Mouse (Mus musculus) spleen, adult 2 months (tissue): ENCODE results near the gene Nrtn. TPM values are rescaled to one million over a fixed set of nuclear protein-coding genes. Genes with fewer than 3 reads are reported as not detected.

Source experiments
- DNase-seq, 2 experiments: peaks; one replicate each; pipeline versions ENCODE4 v3.0.0 to v3.0.0-alpha.2; 2012 to 2021; ENCODE audit warnings: low spot score in 2 of 2, low read depth in 1 of 2
- H3K27ac ChIP-seq: fragments of 200-500 bp; 2 replicates; pipeline ENCODE4 v1.5.1; 2012; ENCODE audit warnings: low read length, inconsistent platforms; ENCODE audit not compliant: insufficient read depth
- H3K27me3 ChIP-seq: fragments of 200-500 bp; 2 replicates; pipeline ENCODE4 v1.6.1; 2012; ENCODE audit warnings: mild to moderate bottlenecking, moderate library complexity, low read length, inconsistent platforms; ENCODE audit not compliant: control insufficient read depth, insufficient read depth
- H3K36me3 ChIP-seq: fragments of 200-500 bp; 2 replicates; pipeline ENCODE4 v1.6.1; 2012; ENCODE audit warnings: mild to moderate bottlenecking, low read length, inconsistent platforms; ENCODE audit not compliant: control insufficient read depth, insufficient read depth
- H3K4me1 ChIP-seq: fragments of 200-500 bp; 2 replicates; pipeline ENCODE4 v1.6.1; 2011; ENCODE audit warnings: inconsistent platforms; ENCODE audit not compliant: control insufficient read depth, insufficient read depth, insufficient read length
- H3K4me3 ChIP-seq: fragments of 200-500 bp; 2 replicates; pipeline ENCODE4 v1.5.1; 2011; ENCODE audit warnings: mild to moderate bottlenecking, inconsistent platforms; ENCODE audit not compliant: insufficient read depth, insufficient read length; ENCODE audit errors: extremely low read depth
- CTCF ChIP-seq: fragments of 200-500 bp; IDR thresholded peaks from 2 replicates; pipeline ENCODE4 v1.5.1; 2011; ENCODE audit warnings: mild to moderate bottlenecking, inconsistent platforms; ENCODE audit not compliant: insufficient read depth, insufficient read length, insufficient replicate concordance; ENCODE audit errors: extremely low read depth
- POLR2A ChIP-seq: fragments of 200-500 bp; IDR thresholded peaks from 2 replicates; pipeline ENCODE4 v1.6.1; 2011; ENCODE audit warnings: low read depth, low read length, inconsistent platforms
- WGBS: fragments of 180-500 bp; shearing (Covaris S2); methylation state at CpG from one replicate; pipeline ENCODE4 v1.1.7; 2018; 5-methylcytosine and 5-hydroxymethylcytosine counted together
- polyA plus RNA-seq: library from polyadenylated mRNA; depleted of rRNA; stranded (reverse); fragments of >200 nt; gene quantifications from 2 replicates; pipeline ENCODE4 v1.2.3, GENCODE M21; 2012

The Nrtn gene
- polyA plus RNA-seq, 1 experiment, result 1.3 TPM

DNA sequence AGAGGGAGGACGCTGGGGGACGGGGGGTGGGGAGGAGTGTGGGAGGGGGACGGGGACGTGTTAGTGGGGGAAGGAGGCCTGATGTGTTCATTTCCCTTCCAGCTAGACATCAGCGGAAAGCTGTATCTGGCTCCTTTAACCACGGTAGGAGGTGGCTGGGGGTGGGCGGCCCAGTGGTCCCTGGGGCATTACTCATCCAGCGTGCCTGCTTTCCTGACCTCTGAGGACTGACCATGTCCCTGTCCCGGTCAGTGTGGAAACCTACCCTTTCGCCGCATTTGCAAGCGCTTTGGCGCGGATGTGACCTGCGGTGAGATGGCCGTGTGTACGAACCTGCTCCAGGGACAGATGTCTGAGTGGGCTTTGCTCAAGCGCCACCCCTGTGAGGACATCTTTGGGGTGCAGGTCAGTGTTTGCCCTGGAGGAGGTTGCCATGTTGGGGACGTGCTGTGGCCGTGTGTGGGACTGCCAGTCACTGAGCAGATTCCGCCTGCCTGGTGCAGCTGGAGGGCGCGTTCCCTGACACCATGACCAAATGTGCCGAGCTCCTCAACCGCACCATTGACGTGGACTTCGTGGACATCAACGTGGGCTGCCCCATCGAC is 10.3 kb upstream of the Nrtn start:
- Histone ChIP-seq H3K27ac (no peak overlapping the region), H3K4me3 (no peak overlapping the region), H3K27me3 (no peaks in the 10 kb centered on the region), H3K36me3 (peaks cover 32% of the 10 kb centered on the region), H3K4me1 (peaks cover 10% of the 10 kb centered on the region)
- TF ChIP-seq CTCF (no peak), POLR2A (no peak)
- no peak for DNase-seq
- 94% methylated on average over 29 of the region's 29 CpGs for WGBS

DNA sequence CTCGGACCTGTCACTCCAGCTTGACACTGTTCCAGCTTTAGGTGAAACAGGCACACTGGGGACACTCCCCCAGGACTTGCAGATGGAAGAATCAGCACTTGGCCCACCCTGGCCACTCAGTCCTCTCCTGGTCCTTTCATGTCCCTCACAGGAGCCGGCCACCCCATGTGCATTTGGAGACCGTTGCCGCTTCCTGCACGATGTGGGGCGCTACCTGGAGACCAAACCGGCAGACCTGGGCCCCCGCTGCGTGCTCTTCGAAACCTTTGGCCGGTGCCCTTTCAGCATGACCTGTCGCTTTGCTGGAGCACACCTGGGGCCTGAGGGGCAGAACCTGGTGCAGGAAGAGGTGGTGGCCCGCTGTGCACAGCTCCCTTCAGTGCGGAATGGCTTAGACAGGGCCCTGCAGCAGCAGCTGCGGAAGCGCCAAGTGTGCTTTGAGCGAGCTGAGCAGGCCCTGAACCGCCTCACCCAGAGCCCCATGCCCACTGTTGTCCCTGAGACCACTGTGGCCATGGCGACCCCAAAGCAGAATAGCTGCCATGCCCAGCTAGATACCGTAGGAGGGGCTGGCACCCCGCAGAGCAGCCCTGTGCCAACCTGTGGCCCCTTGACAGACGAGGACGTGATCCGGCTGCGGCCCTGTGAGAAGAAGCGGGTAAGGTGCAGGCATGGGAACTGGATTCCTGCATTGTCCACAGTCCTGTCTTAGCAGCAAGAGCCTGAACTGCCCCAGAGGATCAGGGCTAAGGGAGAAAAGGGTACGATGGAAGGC is 9.5 kb upstream of the Nrtn start:
- DNase-seq, result no peak
- 96% methylated on average over 27 of the region's 27 CpGs for WGBS
- Histone ChIP-seq H3K4me3 (no peak overlapping the region), H3K4me1 (peaks cover 14% of the 10 kb centered on the region), H3K27ac (no peak overlapping the region), H3K27me3 (no peaks in the 10 kb centered on the region), H3K36me3 (peaks cover 32% of the 10 kb centered on the region)
- TF ChIP-seq POLR2A (no peak), CTCF (no peak)

DNA sequence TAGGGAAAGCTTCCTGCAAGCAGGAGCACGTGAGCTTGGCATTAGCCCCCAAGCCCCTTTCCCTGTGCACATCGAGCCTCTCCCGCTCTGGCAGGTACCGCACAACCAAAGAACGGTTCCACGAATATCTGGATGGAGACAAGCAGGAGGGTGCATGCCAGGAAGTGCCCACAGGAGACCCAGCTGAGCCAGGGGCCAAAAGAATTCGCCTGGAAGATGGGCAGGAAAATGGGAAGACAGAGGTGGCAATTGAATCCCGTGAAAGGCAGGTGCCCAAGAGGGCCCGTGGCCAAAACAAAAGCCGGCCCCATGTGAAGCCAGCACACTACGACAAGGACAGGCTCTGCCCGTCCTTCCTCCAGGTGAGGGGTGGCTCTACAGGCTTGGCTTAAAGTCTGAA is 8.1 kb upstream of the Nrtn start:
- DNase-seq, result peak in 1 of 2 experiments; percentile 19
- H3K4me1 ChIP-seq, result peaks cover 17% of the 10 kb centered on the region
- peak overlapping the region; percentile 85 for H3K4me3 ChIP-seq
- TF ChIP-seq CTCF, result no peak
- no peak for TF ChIP-seq POLR2A
- WGBS, result 50% methylated on average over 12 of the region's 12 CpGs
- no peaks in the 10 kb centered on the region for H3K27me3 ChIP-seq
- peaks cover 29% of the 10 kb centered on the region for H3K36me3 ChIP-seq
- H3K27ac ChIP-seq, result peak overlapping the region; percentile 98; the same call in 1 of the 2 replicates

DNA sequence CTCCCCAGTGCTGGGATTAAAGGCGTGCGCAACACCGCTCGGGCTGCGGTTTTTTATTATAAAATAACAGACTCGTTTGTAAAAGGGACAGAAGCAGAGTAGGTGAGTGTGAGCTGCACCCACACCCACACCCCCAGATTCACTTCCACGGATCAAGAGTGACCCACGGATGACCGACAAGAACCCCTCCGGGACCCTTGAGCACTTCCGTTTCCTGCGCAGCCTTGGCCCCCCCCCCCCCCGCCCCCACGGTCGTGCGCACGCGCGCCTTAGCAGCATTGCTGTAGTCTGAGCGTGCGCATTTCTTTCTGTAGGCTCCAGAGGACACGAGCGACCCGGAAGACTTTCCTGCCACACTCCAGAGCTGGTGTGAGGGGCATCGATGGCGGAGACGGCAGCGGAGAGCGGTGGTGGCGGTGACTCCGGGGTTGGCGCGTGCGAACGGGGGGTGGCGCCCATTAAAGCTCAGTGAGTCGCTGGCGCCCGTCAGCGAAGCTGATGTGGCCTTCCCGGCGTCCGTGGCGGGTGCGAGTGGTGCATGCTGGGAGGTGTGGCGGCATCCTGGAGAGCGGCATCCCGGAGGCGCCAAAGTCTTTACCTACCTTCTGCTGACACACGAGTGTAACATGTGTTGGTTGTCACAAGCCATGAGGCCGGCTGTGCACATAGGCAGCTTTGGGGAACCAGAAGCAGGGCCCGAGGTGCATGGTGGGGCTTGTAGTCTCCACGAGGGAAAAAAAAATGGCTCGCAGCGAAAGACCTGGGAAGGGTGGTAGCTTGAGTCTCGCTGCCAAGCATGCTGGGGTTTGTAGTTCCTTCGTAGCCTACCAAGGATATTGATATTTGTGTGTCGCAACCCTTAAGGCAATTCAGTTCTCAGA is 7.4 kb upstream of the Nrtn start, which contains the start of gene Dus3l:
Dus3l (plus strand) TSS at position 284 of the 881 bp plus-strand sequence.
- Histone ChIP-seq H3K27me3 (no peaks in the 10 kb centered on the region), H3K27ac (peak within 1 kb of the TSS; percentile 98), H3K36me3 (peaks cover 23% of the 10 kb centered on the region), H3K4me3 (peak within 1 kb of the TSS; percentile 85), H3K4me1 (peaks cover 17% of the 10 kb centered on the region)
- under 1% methylated on average over 58 of the region's 58 CpGs for WGBS
- peak; percentile 81 to 84 for DNase-seq
- TF ChIP-seq CTCF (no peak), POLR2A (peak; percentile 58)

DNA sequence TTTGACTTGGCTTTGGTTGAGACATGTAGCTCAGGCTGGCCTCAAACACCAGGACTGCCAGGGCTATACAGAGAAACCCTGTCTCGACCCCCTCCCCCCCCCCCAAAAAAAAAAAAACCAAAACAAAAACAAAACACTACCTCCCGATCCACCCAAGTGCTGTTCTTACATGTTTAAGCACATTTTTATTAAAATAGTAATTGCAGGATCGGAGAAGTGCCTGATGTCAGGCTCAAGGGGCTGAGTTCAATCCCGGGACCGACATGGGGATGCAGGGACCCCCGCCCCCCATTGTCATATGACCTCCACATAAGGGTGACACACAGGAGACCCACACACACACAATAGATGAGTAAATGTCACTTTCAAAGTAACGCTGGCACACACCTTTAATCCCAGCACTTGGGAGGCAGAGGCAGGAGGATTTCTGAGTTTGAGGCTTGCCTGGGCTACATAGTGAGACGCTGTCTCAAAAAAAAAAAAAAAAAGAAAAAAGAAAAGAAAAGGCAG is 6.5 kb upstream of the Nrtn start:
- Histone ChIP-seq H3K27me3 (no peaks in the 10 kb centered on the region), H3K27ac (peak overlapping the region; percentile 85; the same call in 1 of the 2 replicates), H3K4me3 (no peak overlapping the region), H3K4me1 (peaks cover 17% of the 10 kb centered on the region), H3K36me3 (peaks cover 16% of the 10 kb centered on the region)
- 73% methylated on average over 8 of the region's 8 CpGs for WGBS
- TF ChIP-seq POLR2A, result no peak
- TF ChIP-seq CTCF, result no peak
- no peak for DNase-seq

DNA sequence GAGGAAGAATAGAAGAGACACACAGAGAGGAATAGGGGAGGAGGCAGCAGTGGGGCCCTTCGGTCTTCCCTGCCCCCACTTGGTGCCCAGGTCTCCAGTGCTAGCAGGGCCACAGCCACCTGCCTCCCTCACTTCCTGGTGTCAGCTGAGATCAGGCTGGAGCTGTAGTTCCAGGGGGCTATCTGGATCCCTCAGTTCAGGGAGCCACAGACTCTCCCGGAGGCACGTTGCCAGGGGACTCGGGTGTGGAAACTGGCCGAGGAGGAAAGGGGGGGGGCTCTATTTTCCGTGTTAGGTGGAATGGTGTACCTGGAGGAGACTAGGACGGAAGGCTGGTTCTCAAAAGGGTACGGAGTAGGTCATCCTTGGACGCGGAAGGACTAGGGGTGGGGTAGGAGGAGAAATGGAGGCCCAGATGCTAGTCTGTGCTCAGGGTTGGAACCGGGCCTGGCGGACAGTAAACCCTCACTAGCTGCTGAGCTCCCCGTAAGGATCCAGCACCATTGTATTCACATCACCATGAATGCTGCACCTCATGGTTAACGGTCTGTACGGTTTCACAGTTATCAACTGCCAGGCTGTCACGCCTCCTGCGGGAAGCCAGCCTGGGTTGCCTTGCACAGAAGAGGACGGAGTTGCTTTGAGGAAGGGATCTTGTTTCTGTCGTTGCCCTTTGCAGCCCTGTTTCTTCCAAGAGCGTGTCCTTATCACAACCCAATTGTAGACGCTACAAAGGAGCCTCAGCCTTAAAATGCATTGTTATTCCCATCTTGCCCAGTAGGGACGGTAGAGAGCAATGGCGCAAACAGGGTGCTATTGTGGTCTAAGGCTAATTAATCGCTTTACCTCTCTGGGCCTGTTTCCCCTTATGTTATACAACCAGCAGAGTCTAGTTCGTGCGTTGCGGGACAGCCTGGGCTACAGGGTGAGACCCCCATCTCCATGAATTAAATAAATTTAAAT is 5.7 kb upstream of the Nrtn start:
- Histone ChIP-seq H3K27ac (no peak overlapping the region), H3K27me3 (no peaks in the 10 kb centered on the region), H3K36me3 (peaks cover 10% of the 10 kb centered on the region), H3K4me1 (peaks cover 17% of the 10 kb centered on the region), H3K4me3 (no peak overlapping the region)
- peak; percentile 57 to 61 for DNase-seq
- 53% methylated on average over 27 of the region's 27 CpGs for WGBS
- TF ChIP-seq POLR2A, result no peak
- TF ChIP-seq CTCF, result peak; percentile 60; the same call in 1 of the 2 replicates
